In genomic region chr5:51072146-51072545, GRCm38 (mm10) we compare ENCODE assay signal across 13 mouse cellular contexts.
"Had no signal": no experiment of that assay in that cellular context is flagged by ENCODE, and none has a peak within 500 bp of the region (broad histone marks: within the 10 kb centered on the region; RNA-seq: fewer than 3 reads in every experiment).

No protein-coding gene starts in this region.

- H3K27ac ChIP-seq: intestine, embryonic 15.5 days; kidney, embryonic 15.5 days; layer of hippocampus, adult 2 months; limb, embryonic 10.5 days; liver, embryonic 15.5 days; macrophage; midbrain, embryonic 12.5 days had no signal

- H3K36me3 ChIP-seq: intestine, embryonic 15.5 days; kidney, embryonic 15.5 days; limb, embryonic 10.5 days; liver, embryonic 15.5 days; midbrain, embryonic 12.5 days had no signal

- H3K4me3 ChIP-seq: intestine, embryonic 15.5 days; kidney, embryonic 15.5 days; layer of hippocampus, adult 2 months; limb, embryonic 10.5 days; liver, embryonic 15.5 days; midbrain, embryonic 12.5 days had no signal

- DNase-seq: kidney, adult 18-20 months; right cerebral cortex, adult 18-20 months; right cerebral cortex, postnatal 25 days; thymus, postnatal 4 days had no signal

- H3K4me1 ChIP-seq: intestine, embryonic 15.5 days; limb, embryonic 10.5 days; liver, embryonic 15.5 days; midbrain, embryonic 12.5 days had no signal

- H3K27me3 ChIP-seq: intestine, embryonic 15.5 days; kidney, embryonic 15.5 days; liver, embryonic 15.5 days; midbrain, embryonic 12.5 days had no signal

- ATAC-seq: intestine, embryonic 15.5 days; midbrain, embryonic 16.5 days had no signal

- H3K4me2 ChIP-seq: intestine, embryonic 15.5 days; kidney, embryonic 15.5 days; liver, embryonic 11.5 days; liver, embryonic 15.5 days; midbrain, embryonic 12.5 days had no signal

- H3K9me3 ChIP-seq: intestine, embryonic 15.5 days; kidney, embryonic 15.5 days; limb, embryonic 10.5 days; liver, embryonic 15.5 days; midbrain, embryonic 12.5 days had no signal

- H3K9ac ChIP-seq: intestine, embryonic 15.5 days; kidney, embryonic 15.5 days; liver, embryonic 15.5 days; midbrain, embryonic 12.5 days had no signal
